Mouse (Mus musculus): Measurements from ENCODE around the gene Cdc42bpg. TPM values are rescaled to one million over a fixed set of nuclear protein-coding genes. Genes with fewer than 3 reads are reported as not detected.

The Cdc42bpg gene
- polyA plus RNA-seq (2012; rRNA removed): 4.2 and 5.4 TPM in 2 replicates

DNA sequence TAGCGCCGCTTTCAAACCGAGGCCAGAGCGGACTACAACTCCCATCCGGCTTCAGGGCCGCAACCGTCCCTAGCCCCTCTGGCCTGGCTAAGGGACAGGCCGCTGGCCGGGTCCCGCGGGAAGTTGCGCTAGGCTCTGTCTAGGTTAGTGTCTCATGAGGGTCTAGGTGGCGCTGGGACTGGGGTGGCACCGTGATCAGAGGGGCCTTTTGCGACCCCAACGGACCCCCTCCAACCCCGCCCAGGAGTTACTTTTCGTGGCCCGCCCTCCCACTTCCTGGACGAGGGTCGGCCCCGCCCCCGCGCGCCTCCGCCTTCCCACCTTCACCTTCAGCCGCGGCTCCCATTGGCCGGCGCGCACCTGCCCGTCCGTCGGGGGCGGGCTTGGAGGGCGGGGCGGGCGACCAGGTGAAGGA is at the start of gene Cdc42bpg:
TSS of gene Cdc42bpg (plus strand) at position 320 of the 415 bp plus-strand sequence.

GRCm38 (mm10) chr19:6276426-6277421 is 29.5 kb upstream of the Cdc42bpg start, which contains the start of gene Ehd1:
TSS of gene Ehd1 (plus strand) at chr19:6276725.

GRCm38 (mm10) chr19:6334673-6335457 is 28.6 kb downstream of the Cdc42bpg start, which contains the start of gene Men1:
TSS of gene Men1 (plus strand) at chr19:6334979.

DNA sequence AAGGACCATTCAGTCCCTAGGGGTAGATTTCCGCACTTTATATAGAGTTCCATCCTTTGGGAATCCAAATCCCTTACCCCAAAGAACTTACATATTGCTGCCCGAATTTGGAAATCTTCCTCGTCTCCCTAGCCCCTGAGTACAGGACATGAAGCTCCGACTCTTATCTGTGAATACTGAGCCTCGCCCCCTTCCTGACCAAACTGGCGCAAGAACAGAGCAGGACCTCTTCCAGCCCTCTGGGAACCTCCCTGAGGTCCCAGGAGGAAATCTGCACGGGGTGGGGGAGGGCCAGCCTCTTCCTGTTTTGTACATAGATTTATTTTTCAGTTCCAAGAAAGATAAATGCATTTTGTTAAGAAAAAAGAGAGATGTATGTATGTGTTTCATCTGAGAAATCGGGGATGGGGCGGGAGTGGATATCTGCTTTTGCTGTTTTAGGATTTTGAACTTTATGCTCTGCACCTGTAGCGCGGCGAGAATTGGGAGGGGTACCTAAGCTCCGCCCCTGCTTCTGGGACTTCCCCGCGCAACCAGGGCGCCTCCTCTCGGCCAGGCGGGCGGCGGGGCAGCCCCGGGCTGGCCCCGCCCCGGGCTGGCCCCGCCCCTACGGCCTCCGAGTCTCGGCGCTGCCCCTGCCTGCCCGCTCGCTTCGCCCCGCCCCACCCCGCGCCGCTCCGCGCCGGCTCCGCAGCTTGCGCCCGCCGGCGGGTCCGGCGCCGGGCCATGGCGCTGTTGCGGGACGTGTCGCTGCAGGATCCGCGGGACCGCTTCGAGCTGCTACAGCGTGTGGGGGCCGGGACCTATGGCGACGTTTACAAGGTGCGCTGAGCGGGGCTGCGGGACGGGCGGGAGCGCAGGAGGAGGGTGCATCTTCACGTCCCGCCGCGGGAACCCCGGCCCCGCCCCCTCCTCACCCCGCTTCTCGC is 34.5 kb downstream of the Cdc42bpg start, which contains the start of gene Map4k2:
TSS of gene Map4k2 (plus strand) at position 612 of the 929 bp plus-strand sequence.

GRCm38 (mm10) chr19:6363411-6364240 is 57.4 kb downstream of the Cdc42bpg start, which contains the start of gene Sf1:
TSS of gene Sf1 (plus strand) at chr19:6363690.

Other genes with a start within 250 kb of the Cdc42bpg start
- 22.4 and 23.7 TPM in 2 replicates for gene Mrpl49, start 248.7 kb upstream of the Cdc42bpg start, polyA plus RNA-seq (2012; rRNA removed)
- gene Fau, start 248.6 kb upstream of the Cdc42bpg start, polyA plus RNA-seq (2012; rRNA removed): 1,008 and 1,075 TPM in 2 replicates
- gene Znhit2, start 245.3 kb upstream of the Cdc42bpg start, polyA plus RNA-seq (2012; rRNA removed): 18.6 and 20.3 TPM in 2 replicates
- gene Tm7sf2, start 238.1 kb upstream of the Cdc42bpg start, polyA plus RNA-seq (2012; rRNA removed): 74.1 and 93.2 TPM in 2 replicates
- gene Vps51, start 229.2 kb upstream of the Cdc42bpg start, polyA plus RNA-seq (2012; rRNA removed): 20.2 and 24.9 TPM in 2 replicates
- gene Tmem262, start 226.4 kb upstream of the Cdc42bpg start, polyA plus RNA-seq (2012; rRNA removed): not detected in 2 replicates
- gene Gm28374, start 224.2 kb upstream of the Cdc42bpg start, polyA plus RNA-seq (2012; rRNA removed): 0.26 and 0.29 TPM in 2 replicates
- gene Zfpl1, start 221.5 kb upstream of the Cdc42bpg start, polyA plus RNA-seq (2012; rRNA removed): 18.7 and 21.2 TPM in 2 replicates
- gene Cdca5, start 221.5 kb upstream of the Cdc42bpg start, polyA plus RNA-seq (2012; rRNA removed): 11.0 and 11.4 TPM in 2 replicates
- 0.14 and 0.23 TPM in 2 replicates for gene AC131692.1, start 212.0 kb upstream of the Cdc42bpg start, polyA plus RNA-seq (2012; rRNA removed)
- gene Naaladl1, start 200.7 kb upstream of the Cdc42bpg start, polyA plus RNA-seq (2012; rRNA removed): 2.1 TPM in 2 replicates
- 12.5 and 12.8 TPM in 2 replicates for gene Sac3d1, start 187.8 kb upstream of the Cdc42bpg start, polyA plus RNA-seq (2012; rRNA removed)
- 32.0 and 35.8 TPM in 2 replicates for gene Snx15, start 178.2 kb upstream of the Cdc42bpg start, polyA plus RNA-seq (2012; rRNA removed)
- gene Batf2, start 165.5 kb upstream of the Cdc42bpg start, polyA plus RNA-seq (2012; rRNA removed): 1.4 and 1.5 TPM in 2 replicates
- gene Arl2, start 164.9 kb upstream of the Cdc42bpg start, polyA plus RNA-seq (2012; rRNA removed): 16.7 and 18.5 TPM in 2 replicates
- gene Majin, start 122.1 kb upstream of the Cdc42bpg start, polyA plus RNA-seq (2012; rRNA removed): 0.05 TPM in 2 replicates
- gene Gpha2, start 80.1 kb upstream of the Cdc42bpg start, polyA plus RNA-seq (2012; rRNA removed): not detected in 2 replicates
- gene Ppp2r5b, start 70.6 kb upstream of the Cdc42bpg start, polyA plus RNA-seq (2012; rRNA removed): 4.8 and 5.2 TPM in 2 replicates
- 5.6 and 6.8 TPM in 2 replicates for gene Atg2a, start 64.8 kb upstream of the Cdc42bpg start, polyA plus RNA-seq (2012; rRNA removed)
- 57.5 and 76.1 TPM in 2 replicates for gene Ehd1, start 29.7 kb upstream of the Cdc42bpg start, polyA plus RNA-seq (2012; rRNA removed)
- 16.8 and 18.1 TPM in 2 replicates for gene Men1, start 28.5 kb downstream of the Cdc42bpg start, polyA plus RNA-seq (2012; rRNA removed)
- gene Map4k2, start 34.7 kb downstream of the Cdc42bpg start, polyA plus RNA-seq (2012; rRNA removed): 29.5 and 37.2 TPM in 2 replicates
- gene Sf1, start 57.2 kb downstream of the Cdc42bpg start, polyA plus RNA-seq (2012; rRNA removed): 43.1 and 53.9 TPM in 2 replicates
- gene Pygm, start 77.9 kb downstream of the Cdc42bpg start, polyA plus RNA-seq (2012; rRNA removed): 3.5 and 4.3 TPM in 2 replicates
- 80.4 and 84.1 TPM in 2 replicates for gene Rasgrp2, start 92.9 kb downstream of the Cdc42bpg start, polyA plus RNA-seq (2012; rRNA removed)
- 0.39 and 0.82 TPM in 2 replicates for gene Nrxn2, start 112.3 kb downstream of the Cdc42bpg start, polyA plus RNA-seq (2012; rRNA removed)
- gene Slc22a12, start 236.6 kb downstream of the Cdc42bpg start, polyA plus RNA-seq (2012; rRNA removed): 0.01 and 0.04 TPM in 2 replicates

All from liver, embryonic 18 days (tissue).